13 mouse cellular contexts compared by ENCODE assay signal in genomic region chr9:124251438-124251837, GRCm38 (mm10).
DNase-seq lines count a peak whose midpoint lies in the region; ATAC-seq and TF ChIP-seq lines count a peak whose summit lies in the region.
"Had no signal": no experiment of that assay in that cellular context is flagged by ENCODE, and none has a peak within 500 bp of the region (broad histone marks: within the 10 kb centered on the region; RNA-seq: fewer than 3 reads in every experiment).

No protein-coding gene starts in this region.

- no peak for ATAC-seq in lung, embryonic 14.5 days (ENCODE audit: insufficient read depth)
- ATAC-seq in midbrain, embryonic 15.5 days (replicated peaks): peak; percentile 60; the same call in 1 of the 2 replicates

- H3K36me3 ChIP-seq in heart, adult 2 months (ENCODE audit: control insufficient read depth, insufficient read depth, low read length): no peaks in the 10 kb centered on the region
- no peaks in the 10 kb centered on the region for H3K36me3 ChIP-seq in lung, embryonic 14.5 days (ENCODE audit: insufficient read depth)
- no peaks in the 10 kb centered on the region for H3K36me3 ChIP-seq in midbrain, embryonic 15.5 days (replicated peaks)
- H3K36me3 ChIP-seq: hindbrain, embryonic 15.5 days had no signal

- no peaks in the 10 kb centered on the region for H3K4me1 ChIP-seq in heart, adult 2 months (ENCODE audit: control insufficient read depth, insufficient read depth, low read length)
- H3K4me1 ChIP-seq in lung, embryonic 14.5 days (ENCODE audit: insufficient read depth): no peaks in the 10 kb centered on the region
- H3K4me1 ChIP-seq in lung, adult 2 months (ENCODE audit: control insufficient read depth, insufficient read depth, low read length): no peaks in the 10 kb centered on the region
- 0 out of 2 replicates have a peak, but pooled peaks cover 5% of the 10 kb centered on the region for H3K4me1 ChIP-seq in midbrain, embryonic 15.5 days
- H3K4me1 ChIP-seq: hindbrain, embryonic 15.5 days had no signal

- H3K4me2 ChIP-seq in lung, embryonic 14.5 days: no peak overlapping the region
- no peak overlapping the region for H3K4me2 ChIP-seq in midbrain, embryonic 15.5 days
- H3K4me2 ChIP-seq: hindbrain, embryonic 15.5 days had no signal

- H3K4me3 ChIP-seq in heart, adult 2 months: no peak overlapping the region
- H3K4me3 ChIP-seq in lung, embryonic 14.5 days (ENCODE audit: low read depth, low read length): no peak overlapping the region
- no peak overlapping the region for H3K4me3 ChIP-seq in lung, adult 2 months (replicated peaks; ENCODE audit: extremely low read depth, low read depth, low read length)
- no peak overlapping the region for H3K4me3 ChIP-seq in midbrain, embryonic 15.5 days
- H3K4me3 ChIP-seq: hindbrain, embryonic 15.5 days had no signal

- TF ChIP-seq CTCF in heart, adult 2 months (IDR thresholded peaks at IDR 0.05): 0 out of 2 replicates have a peak, but pooled peaks have one; percentile 17
- TF ChIP-seq CTCF in lung, embryonic 14.5 days (IDR thresholded peaks at IDR 0.05; ENCODE audit: low read depth): peak; percentile 52
- TF ChIP-seq CTCF in lung, adult 2 months (IDR thresholded peaks at IDR 0.05; ENCODE audit: insufficient read depth, low read length): no peak

- H3K79me2 ChIP-seq in heart, adult 2 months (replicated peaks; ENCODE audit: control insufficient read depth, insufficient read depth, low read length): no peaks in the 10 kb centered on the region

- no peak for TF ChIP-seq POLR2A in heart, adult 2 months (IDR thresholded peaks at IDR 0.05; ENCODE audit: insufficient read depth, low read depth, low read length)
- no peak for TF ChIP-seq POLR2A in lung, adult 2 months (IDR thresholded peaks at IDR 0.05; ENCODE audit: borderline replicate concordance, extremely low read depth, low read depth, low read length)

- DNase-seq in heart, adult 2 months: no peak
- DNase-seq in heart, postnatal 4 days: no peak
- no peak for DNase-seq in lung, embryonic 14.5 days
- no peak for DNase-seq in lung, adult 2 months
- DNase-seq in NIH3T3 (ENCODE audit: low read depth): peak; percentile 42
- no peak for DNase-seq in frontal cortex, postnatal 14 days (ENCODE audit: low spot score in 2 of 2)
- DNase-seq in cerebellum, adult 8-10 months: no peak
- DNase-seq: cerebellum, postnatal 10 days; kidney, postnatal 14 days; thymus, postnatal 25 days had no signal

- TF ChIP-seq EP300 in heart, adult 2 months (IDR thresholded peaks at IDR 0.05; ENCODE audit: insufficient read depth, low read depth, low read length): no peak

- intact Hi-C loops in heart, adult 2 months (cut with DNase I): no loop called here

- H3K9ac ChIP-seq in heart, adult 2 months (ENCODE audit: low read depth, low read length): no peak overlapping the region
- no peak overlapping the region for H3K9ac ChIP-seq in lung, embryonic 14.5 days
- H3K9ac ChIP-seq in midbrain, embryonic 15.5 days: no peak overlapping the region
- H3K9ac ChIP-seq: hindbrain, embryonic 15.5 days had no signal

- H3K27me3 ChIP-seq in heart, adult 2 months (ENCODE audit: control insufficient read depth, insufficient read depth, low read length): no peaks in the 10 kb centered on the region
- H3K27me3 ChIP-seq in lung, embryonic 14.5 days (ENCODE audit: insufficient read depth, low read length): no peaks in the 10 kb centered on the region
- no peaks in the 10 kb centered on the region for H3K27me3 ChIP-seq in midbrain, embryonic 15.5 days (replicated peaks)
- H3K27me3 ChIP-seq: hindbrain, embryonic 15.5 days had no signal

- H3K27ac ChIP-seq in heart, adult 2 months: no peak overlapping the region
- H3K27ac ChIP-seq in lung, embryonic 14.5 days (ENCODE audit: low read depth): no peak overlapping the region
- H3K27ac ChIP-seq in midbrain, embryonic 15.5 days: no peak overlapping the region
- H3K27ac ChIP-seq: hindbrain, embryonic 15.5 days; macrophage had no signal

- H3K9me3 ChIP-seq in lung, embryonic 14.5 days (ENCODE audit: low read depth, low read length): peaks cover 4% of the 10 kb centered on the region
- H3K9me3 ChIP-seq in midbrain, embryonic 15.5 days: no peaks in the 10 kb centered on the region
- H3K9me3 ChIP-seq: hindbrain, embryonic 15.5 days had no signal
